Mouse (Mus musculus): Measurements from ENCODE around the gene Mrps30.
A peak's percentile ranks its signal among the peaks of the same experiment; 100 is the strongest.
"Not testable (repeated sequence)": the region's sequence is repeated elsewhere in the genome, so short reads cannot be mapped to it uniquely, and the experiment has no call there.

The Mrps30 gene

DNA sequence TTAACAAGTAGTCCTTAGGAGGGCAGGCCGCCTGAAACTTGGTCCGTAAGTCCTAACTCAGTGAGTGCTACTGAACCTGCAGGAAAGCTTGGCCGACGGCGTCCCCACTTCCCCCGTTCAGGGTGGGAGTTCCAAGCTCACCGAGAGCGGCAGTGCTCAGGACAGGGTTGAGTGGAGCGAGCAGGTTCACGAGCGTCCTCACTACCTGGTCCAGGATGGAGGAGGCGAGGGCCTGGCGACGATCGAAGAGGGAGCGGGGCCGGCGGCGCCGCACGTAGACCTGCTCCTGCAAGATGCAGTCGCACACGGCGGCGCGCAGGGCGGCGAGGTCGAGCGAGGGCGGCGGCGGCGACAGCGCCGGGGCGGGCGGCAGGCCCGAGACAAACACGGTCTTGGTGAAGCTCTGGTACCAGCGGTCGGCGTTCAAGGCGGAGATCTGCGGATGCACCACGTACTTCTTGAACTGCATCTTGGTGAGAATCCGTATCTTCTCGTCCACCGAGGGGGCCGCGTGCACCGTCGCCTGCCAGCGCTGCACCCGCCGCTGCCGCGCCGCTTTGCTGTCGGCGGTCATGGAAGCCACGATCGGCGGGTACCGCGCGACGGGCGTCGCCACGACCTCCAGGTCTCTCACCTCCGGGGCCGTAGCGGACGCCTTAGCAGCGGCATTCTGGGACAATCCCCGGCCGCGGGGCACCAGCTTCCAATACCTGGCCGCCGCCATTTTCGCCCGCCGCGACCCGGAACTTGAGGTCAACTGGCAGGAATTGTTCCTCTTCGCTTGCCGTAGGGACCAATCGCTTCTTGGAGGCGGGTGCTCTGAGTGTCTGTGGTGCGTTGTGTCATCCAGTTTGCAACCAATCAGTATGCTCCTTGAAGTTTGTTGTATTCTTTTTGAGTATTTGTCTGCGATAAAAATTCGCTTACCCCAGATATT lies at the start of gene Mrps30, which contains the start of gene B430218F22Rik:
Gene Mrps30 (minus strand): TSS at position 742 of the 937 bp plus-strand sequence.
Gene B430218F22Rik (plus strand): TSS at position 120 of the 937 bp plus-strand sequence.
- DNase-seq: peak; percentile 97

- DNase-seq: no peak
Observed at GRCm38 (mm10) chr13:118420847-118421246, 33.8 kb upstream of the Mrps30 start.

- DNase-seq: peak; percentile 13
Observed at GRCm38 (mm10) chr13:118420408-118420807, 33.4 kb upstream of the Mrps30 start.

DNA sequence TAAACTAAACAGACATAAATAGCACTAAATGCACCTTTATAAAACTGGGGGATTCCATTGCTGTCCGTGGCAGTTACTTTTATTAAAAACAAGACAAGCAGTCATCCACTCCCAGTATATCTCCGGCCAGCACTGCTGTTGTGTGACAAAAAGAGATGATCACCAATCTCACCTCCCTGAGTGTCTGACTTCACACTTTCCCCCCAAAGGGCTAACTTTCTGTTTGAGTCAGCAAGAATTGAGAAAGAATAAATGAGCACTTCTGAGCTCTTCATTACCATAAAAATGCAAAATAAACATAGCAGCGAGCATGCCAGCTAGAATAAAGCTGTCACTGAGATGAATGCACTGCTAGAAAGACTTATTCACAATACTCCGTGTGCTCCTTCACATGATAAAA lies 31.1 kb upstream of the Mrps30 start:
- DNase-seq: no peak

GRCm38 (mm10) chr13:118411297-118411992 lies 24.4 kb upstream of the Mrps30 start:
- no peak for DNase-seq

GRCm38 (mm10) chr13:118403544-118403943 lies 16.5 kb upstream of the Mrps30 start:
- DNase-seq: peak; percentile 31

- no peak for DNase-seq
Observed at GRCm38 (mm10) chr13:118400340-118400739, 13.3 kb upstream of the Mrps30 start.

DNA sequence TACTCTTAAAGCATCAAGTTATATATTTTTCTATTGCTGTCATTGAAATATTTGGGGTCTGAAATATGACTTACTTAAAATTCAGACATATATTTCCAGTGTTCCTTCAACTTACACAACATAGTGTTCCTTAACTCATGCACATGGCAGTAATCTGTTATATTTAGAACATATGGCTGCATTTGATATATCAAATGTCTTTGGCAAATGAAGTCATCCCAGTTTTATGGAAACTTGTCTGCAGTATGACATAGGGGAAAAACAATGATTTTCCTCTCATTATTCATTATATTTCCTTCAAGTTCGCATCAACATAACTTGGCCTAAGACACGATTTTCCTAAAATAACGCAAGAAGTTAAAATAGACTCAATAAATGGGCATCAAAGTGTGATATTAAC lies 8.8 kb upstream of the Mrps30 start:
- DNase-seq: no peak

- DNase-seq: not testable (repeated sequence)
Observed at GRCm38 (mm10) chr13:118387448-118387801, 373 bp upstream of the Mrps30 start.

- DNase-seq: peak; percentile 51
Observed at GRCm38 (mm10) chr13:118380381-118380780, 6.7 kb downstream of the Mrps30 start.

DNA sequence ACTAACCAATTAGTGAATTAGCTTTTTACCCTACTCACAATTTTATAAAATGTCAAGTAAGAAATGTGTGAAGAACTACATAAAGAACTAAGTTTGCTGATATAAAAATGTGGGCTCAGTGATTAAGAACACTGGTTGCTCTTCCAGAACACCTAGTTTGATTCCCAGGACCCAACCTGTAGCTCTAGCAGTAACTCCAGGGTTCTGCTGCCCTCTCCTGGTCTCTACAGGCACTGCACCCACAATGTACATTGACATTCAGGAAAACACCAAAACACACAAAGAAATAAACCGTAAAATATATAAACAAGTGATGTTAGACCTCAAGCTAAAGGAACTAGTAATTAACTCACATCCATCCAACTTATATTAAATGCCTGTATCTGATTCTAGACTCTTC lies 7.9 kb downstream of the Mrps30 start:
- peak; percentile 77 for DNase-seq

DNA sequence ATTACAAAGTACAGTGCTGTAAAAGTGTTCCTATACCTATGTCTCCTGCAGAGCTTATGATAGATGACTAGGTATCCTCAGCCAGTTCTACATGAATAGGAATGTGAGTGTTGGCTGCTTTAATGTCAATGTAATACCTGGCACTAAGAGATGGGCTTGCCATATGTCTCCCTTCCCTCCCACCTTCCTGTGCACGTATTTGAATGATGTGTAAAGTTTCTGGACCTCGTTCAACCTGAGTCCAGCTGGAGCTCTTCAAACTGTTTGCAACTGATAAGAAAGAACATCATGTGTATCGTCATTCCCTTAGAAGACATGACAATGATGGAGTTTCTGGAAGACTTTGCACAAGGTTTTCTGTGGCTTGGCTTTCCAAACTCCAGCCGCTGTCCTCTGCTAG lies 14.2 kb downstream of the Mrps30 start:
- no peak for DNase-seq

- DNase-seq: no peak
Observed at GRCm38 (mm10) chr13:118365774-118366173, 21.3 kb downstream of the Mrps30 start.

- no peak for DNase-seq
Observed at GRCm38 (mm10) chr13:118363342-118363741, 23.7 kb downstream of the Mrps30 start.

DNA sequence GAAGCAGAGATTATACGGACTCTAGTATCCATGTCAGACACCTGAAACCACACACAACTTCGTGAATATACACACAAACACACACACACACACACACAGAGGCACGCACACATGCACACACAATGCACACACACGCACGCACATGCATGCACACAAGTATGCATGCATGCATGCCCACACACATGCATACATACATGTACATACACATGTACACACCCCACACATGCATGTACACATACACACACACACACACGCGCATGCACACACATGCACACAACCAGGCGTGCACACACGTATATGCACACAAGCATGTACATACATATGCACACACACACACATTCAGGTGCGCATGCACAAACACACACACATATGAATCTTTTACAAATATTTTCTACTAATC lies 36.2 kb downstream of the Mrps30 start:
- DNase-seq: no peak

DNA sequence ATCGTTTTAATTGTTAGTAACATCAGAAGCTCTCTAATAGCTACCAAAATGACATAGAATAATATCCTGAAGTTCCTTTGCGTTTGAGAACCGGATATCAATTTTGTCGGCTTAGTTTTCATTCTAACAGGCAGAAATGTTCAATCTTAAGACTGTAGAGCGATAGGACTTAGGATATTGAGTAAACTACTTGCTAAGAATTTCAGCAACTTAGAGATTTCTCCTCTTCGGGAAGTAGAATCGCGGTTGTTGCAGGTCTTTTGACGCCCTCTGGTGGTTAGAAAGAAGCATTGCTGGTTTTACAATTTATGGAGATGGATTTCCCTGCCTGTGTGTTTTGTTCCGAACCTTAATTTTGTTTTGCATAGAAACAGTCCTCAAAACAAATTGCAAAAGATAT lies 36.8 kb downstream of the Mrps30 start:
- DNase-seq: peak; percentile 3

All from lung, postnatal 36 days (tissue).